In the genomic region with DNA sequence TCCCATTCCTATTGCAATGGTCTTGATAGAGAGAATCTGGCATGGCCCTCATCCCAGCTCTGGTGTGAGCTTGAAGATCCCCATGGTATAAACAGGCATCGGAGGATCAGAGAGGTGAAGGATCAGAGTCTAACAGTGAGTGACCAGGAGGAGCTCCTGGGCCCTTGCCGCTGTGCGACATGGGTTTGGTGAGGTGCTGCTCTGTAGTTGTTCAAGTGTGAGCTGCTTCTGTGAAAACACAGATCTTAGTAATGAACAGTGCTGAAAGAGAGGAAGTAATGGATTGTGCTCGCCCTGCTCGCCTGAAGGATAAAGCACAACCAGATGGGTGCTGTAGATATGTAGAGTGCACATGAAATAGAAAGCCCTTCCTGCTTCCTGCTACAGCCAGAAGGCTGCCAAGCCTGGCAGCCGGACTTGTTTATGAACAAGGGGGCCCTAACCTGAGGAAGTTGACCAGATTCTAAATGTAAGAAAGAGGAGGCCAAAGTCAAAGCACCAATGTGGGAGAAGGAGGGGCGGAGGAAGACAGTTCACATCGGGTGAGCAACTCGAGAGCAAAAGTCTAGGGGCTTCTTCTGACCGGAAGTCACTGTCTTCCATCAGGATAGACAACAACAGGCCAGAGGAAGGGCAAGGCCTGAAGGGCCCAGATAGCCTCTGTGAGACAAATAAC, we compare ENCODE assay signal across 8 mouse cellular contexts.
A peak's percentile ranks its signal among the peaks of the same experiment; 100 is the strongest.
DNase-seq lines count a peak whose midpoint lies in the region; ATAC-seq and TF ChIP-seq lines count a peak whose summit lies in the region.

No protein-coding gene starts in this region.

- no peaks in the 10 kb centered on the region for H3K27me3 ChIP-seq in hindbrain, embryonic 12.5 days
- H3K27me3 ChIP-seq in hindbrain, embryonic 16.5 days (replicated peaks; ENCODE audit: control insufficient read depth, insufficient read depth, low read length): no peaks in the 10 kb centered on the region
- H3K27me3 ChIP-seq in heart, embryonic 14.5 days (ENCODE audit: control insufficient read depth, insufficient read depth, low read length): no peaks in the 10 kb centered on the region
- no peaks in the 10 kb centered on the region for H3K27me3 ChIP-seq in limb, embryonic 13.5 days
- H3K27me3 ChIP-seq in myocyte (ENCODE audit: control insufficient read depth, insufficient read depth, insufficient read length): no peaks in the 10 kb centered on the region

- H3K79me2 ChIP-seq in myocyte (ENCODE audit: control insufficient read depth, insufficient read depth): peaks cover 24% of the 10 kb centered on the region

- peaks cover 74% of the 10 kb centered on the region for H3K36me3 ChIP-seq in hindbrain, embryonic 12.5 days
- H3K36me3 ChIP-seq in hindbrain, embryonic 16.5 days (ENCODE audit: control insufficient read depth, insufficient read depth, low read length): peaks cover 25% of the 10 kb centered on the region
- peaks cover 67% of the 10 kb centered on the region for H3K36me3 ChIP-seq in heart, embryonic 14.5 days (ENCODE audit: control insufficient read depth, insufficient read depth, low read length)
- H3K36me3 ChIP-seq in limb, embryonic 13.5 days: peaks cover 82% of the 10 kb centered on the region
- H3K36me3 ChIP-seq in myocyte (ENCODE audit: control insufficient read depth, insufficient read depth): peaks cover 58% of the 10 kb centered on the region

- H3K9me3 ChIP-seq in hindbrain, embryonic 12.5 days (replicated peaks): no peaks in the 10 kb centered on the region
- no peaks in the 10 kb centered on the region for H3K9me3 ChIP-seq in hindbrain, embryonic 16.5 days (ENCODE audit: control insufficient read depth, low read length)
- no peaks in the 10 kb centered on the region for H3K9me3 ChIP-seq in heart, embryonic 14.5 days (ENCODE audit: control insufficient read depth, low read length)
- no peaks in the 10 kb centered on the region for H3K9me3 ChIP-seq in limb, embryonic 13.5 days

- no peak overlapping the region for H3K4me3 ChIP-seq in hindbrain, embryonic 12.5 days
- no peak overlapping the region for H3K4me3 ChIP-seq in hindbrain, embryonic 16.5 days (ENCODE audit: low read length)
- no peak overlapping the region for H3K4me3 ChIP-seq in heart, embryonic 14.5 days (ENCODE audit: control insufficient read depth in 1 of 2, insufficient read depth in 1 of 2, low read depth in 1 of 2, low read length in 2 of 2)
- H3K4me3 ChIP-seq in limb, embryonic 13.5 days: no peak overlapping the region
- H3K4me3 ChIP-seq in myocyte: no peak overlapping the region

- H3K4me2 ChIP-seq in hindbrain, embryonic 12.5 days (replicated peaks): no peak overlapping the region
- H3K4me2 ChIP-seq in hindbrain, embryonic 16.5 days (ENCODE audit: low read length): no peak overlapping the region
- no peak overlapping the region for H3K4me2 ChIP-seq in heart, embryonic 14.5 days (ENCODE audit: low read length)
- no peak overlapping the region for H3K4me2 ChIP-seq in limb, embryonic 13.5 days (replicated peaks)
- peak overlapping the region; percentile 16 for H3K4me2 ChIP-seq in myocyte (ENCODE audit: low read depth)

- peaks cover 12% of the 10 kb centered on the region for H3K4me1 ChIP-seq in hindbrain, embryonic 12.5 days
- H3K4me1 ChIP-seq in hindbrain, embryonic 16.5 days (ENCODE audit: control insufficient read depth, insufficient read depth, low read depth, low read length): no peaks in the 10 kb centered on the region
- H3K4me1 ChIP-seq in heart, embryonic 14.5 days (ENCODE audit: control insufficient read depth in 2 of 2, insufficient read depth in 2 of 2, low read length in 2 of 2): peaks cover 7 to 15% of the 10 kb centered on the region in 2 experiments
- peaks cover 54% of the 10 kb centered on the region for H3K4me1 ChIP-seq in limb, embryonic 13.5 days

- no peak for TF ChIP-seq POLR2A in myocyte (IDR thresholded peaks at IDR 0.05; ENCODE audit: insufficient read length, low read depth)

- H3K27ac ChIP-seq in hindbrain, embryonic 12.5 days: peak overlapping the region; percentile 9; the same call in 1 of the 2 replicates
- H3K27ac ChIP-seq in hindbrain, embryonic 16.5 days (ENCODE audit: low read depth, low read length): no peak overlapping the region
- H3K27ac ChIP-seq in heart, embryonic 14.5 days (replicated peaks in 1 of 2; ENCODE audit: control insufficient read depth in 1 of 2, insufficient read depth in 1 of 2, low read depth in 2 of 2, low read length in 2 of 2): peak overlapping the region; percentile 41 to 61
- H3K27ac ChIP-seq in limb, embryonic 13.5 days: peak overlapping the region; percentile 35; the same call in 1 of the 2 replicates

- no peak overlapping the region for H3K9ac ChIP-seq in hindbrain, embryonic 12.5 days
- no peak overlapping the region for H3K9ac ChIP-seq in hindbrain, embryonic 16.5 days (ENCODE audit: low read depth, low read length)
- no peak overlapping the region for H3K9ac ChIP-seq in heart, embryonic 14.5 days (ENCODE audit: low read length)
- H3K9ac ChIP-seq in limb, embryonic 13.5 days: no peak overlapping the region

- WGBS in hindbrain, embryonic 12.5 days: 88% methylated on average over 10 of the region's 10 CpGs
- WGBS in hindbrain, embryonic 16.5 days: 84% methylated on average over 10 of the region's 10 CpGs
- WGBS in heart, embryonic 14.5 days: 61% methylated on average over 10 of the region's 10 CpGs
- WGBS in limb, embryonic 13.5 days: 63% methylated on average over 10 of the region's 10 CpGs

- no peak overlapping the region for H3ac ChIP-seq in myocyte (ENCODE audit: control insufficient read depth, insufficient read length)

- DNase-seq in embryo, embryonic 10.5 days (ENCODE audit: low spot score): no peak
- DNase-seq in embryo, embryonic 9.5 days (ENCODE audit: extremely low spot score): no peak

- no peak for ATAC-seq in hindbrain, embryonic 12.5 days (ENCODE audit: low FRiP score)
- no peak for ATAC-seq in hindbrain, embryonic 16.5 days
- peak; percentile 70 for ATAC-seq in heart, embryonic 14.5 days (ENCODE audit: insufficient number of reproducible peaks, insufficient read depth, low FRiP score, low read depth)
- ATAC-seq in limb, embryonic 13.5 days (ENCODE audit: low FRiP score, low read depth): peak; percentile 29; the same call in 1 of the 2 replicates
- no peak for ATAC-seq in monocyte, adult 5-6 weeks (replicated peaks; ENCODE audit: insufficient number of reproducible peaks, low FRiP score, low TSS enrichment, poor library complexity, severe bottlenecking)

TF ChIP-seq in myocyte, 11 proteins besides CTCF, POLR2A, EP300 and RAD21:
- TF ChIP-seq SRF (IDR thresholded peaks at IDR 0.05; ENCODE audit: control insufficient read depth, insufficient read length, low read depth) (no peak), REST (IDR thresholded peaks at IDR 0.05; ENCODE audit: insufficient read depth, insufficient read length) (no peak), CEBPB (IDR thresholded peaks at IDR 0.05; ENCODE audit: insufficient read depth, poor library complexity, severe bottlenecking) (no peak), MYOG (IDR thresholded peaks at IDR 0.05; ENCODE audit: control insufficient read depth in 1 of 3, insufficient read depth in 1 of 3, insufficient read length in 2 of 3, low read depth in 2 of 3) (no peak)

Comparison
In these comparisons a context has a peak if more than half of its experiments do, and no peak if none do; other contexts are left out.
1. ATAC-seq: peak in heart, embryonic 14.5 days (single experiment) and limb, embryonic 13.5 days (single experiment); none in hindbrain, embryonic 12.5 days (single experiment), hindbrain, embryonic 16.5 days (single experiment) and monocyte, adult 5-6 weeks (single experiment).